Mouse (Mus musculus): Measurements from ENCODE around the gene Dda1. TPM values are rescaled to one million over a fixed set of nuclear protein-coding genes. Genes with fewer than 3 reads are reported as not detected.

Dda1 gene
- total and polyA plus RNA-seq, 2 experiments from 2014 or later = 66.4 to 73.5 TPM

- no peak for TF ChIP-seq EP300 (IDR thresholded peaks at IDR 0.05; ENCODE audit: low read depth)
- Histone ChIP-seq H3K27me3 (ENCODE audit: control insufficient read depth, insufficient read depth, low read length) (peaks cover 53% of the 10 kb centered on the region), H3K36me3 (replicated peaks; ENCODE audit: control insufficient read depth, insufficient read depth, low read length) (no peaks in the 10 kb centered on the region), H3K4me2 (ENCODE audit: low read depth, low read length) (no peak overlapping the region), H3K27ac (ENCODE audit: low read depth) (no peak overlapping the region), H3K4me3 (ENCODE audit: low read depth, low read length) (no peak overlapping the region), H3K9me3 (replicated peaks; ENCODE audit: control insufficient read depth, low read length) (no peaks in the 10 kb centered on the region), H3K4me1 (ENCODE audit: control insufficient read depth, insufficient read depth) (0 out of 2 replicates have a peak, but pooled peaks cover 3% of the 10 kb centered on the region), H3K9ac (replicated peaks; ENCODE audit: low read depth, low read length) (no peak overlapping the region)
- ATAC-seq (ENCODE audit: insufficient read depth, low read depth) = no peak
- 58% methylated on average over 4 of the region's 4 CpGs for whole genome bisulfite sequencing
- no peak for DNase-seq (ENCODE audit: low spot score)
These were observed 37.0 kb downstream of the Dda1 start for GRCm38 (mm10) chr8:71505979-71506378.

DNA sequence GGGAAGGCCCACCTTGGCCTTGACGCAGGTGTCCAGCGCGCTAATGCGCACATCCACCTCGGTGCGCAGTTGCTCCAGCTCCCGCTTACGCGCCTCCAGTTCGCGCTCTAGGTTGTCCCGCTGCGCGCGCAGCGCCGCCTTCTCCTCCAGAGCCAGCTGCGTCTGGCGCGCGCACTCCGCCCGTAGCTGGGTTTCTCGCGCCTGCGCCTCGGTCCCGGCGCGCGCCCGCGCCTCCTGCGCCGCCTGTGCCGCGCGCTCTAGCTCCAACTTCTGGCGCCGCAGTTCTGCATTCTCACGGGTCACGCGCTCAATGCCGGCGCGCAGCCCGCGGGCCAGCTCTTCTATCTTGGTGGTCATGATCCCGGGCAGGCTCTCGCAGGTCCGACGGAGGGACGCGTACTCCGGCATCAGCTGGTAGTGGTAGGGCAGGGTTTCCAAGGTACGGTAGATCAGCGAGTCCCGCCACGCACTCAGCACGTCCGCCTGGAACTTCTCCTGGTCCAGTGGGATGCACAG lies 38.6 kb downstream of the Dda1 start:
- no peak for TF ChIP-seq EP300 (IDR thresholded peaks at IDR 0.05; ENCODE audit: low read depth)
- no peak for TF ChIP-seq CTCF (IDR thresholded peaks at IDR 0.05; ENCODE audit: low read depth)
- ATAC-seq (ENCODE audit: insufficient read depth, low read depth) (peak; percentile 77), DNase-seq (ENCODE audit: low spot score) (peak; percentile 86)
- Histone ChIP-seq H3K4me2 (ENCODE audit: low read depth, low read length) (peak overlapping the region; percentile 83), H3K9ac (replicated peaks; ENCODE audit: low read depth, low read length) (no peak overlapping the region), H3K4me1 (ENCODE audit: control insufficient read depth, insufficient read depth) (0 out of 2 replicates have a peak, but pooled peaks cover 3% of the 10 kb centered on the region), H3K27me3 (ENCODE audit: control insufficient read depth, insufficient read depth, low read length) (peaks cover 62% of the 10 kb centered on the region), H3K4me3 (ENCODE audit: low read depth, low read length) (peak overlapping the region; percentile 48), H3K27ac (ENCODE audit: low read depth) (no peak overlapping the region), H3K9me3 (replicated peaks; ENCODE audit: control insufficient read depth, low read length) (no peaks in the 10 kb centered on the region), H3K36me3 (replicated peaks; ENCODE audit: control insufficient read depth, insufficient read depth, low read length) (no peaks in the 10 kb centered on the region)
- WGBS = under 1% methylated on average over 58 of the region's 61 CpGs

- H3K27ac ChIP-seq (ENCODE audit: low read depth) = no peak overlapping the region
- 67% methylated on average over 2 of the region's 2 CpGs for WGBS
- H3K27me3 ChIP-seq (ENCODE audit: control insufficient read depth, insufficient read depth, low read length) = peaks cover 62% of the 10 kb centered on the region
- no peaks in the 10 kb centered on the region for H3K9me3 ChIP-seq (replicated peaks; ENCODE audit: control insufficient read depth, low read length)
- H3K4me1 ChIP-seq (ENCODE audit: control insufficient read depth, insufficient read depth) = 0 out of 2 replicates have a peak, but pooled peaks cover 3% of the 10 kb centered on the region
- H3K36me3 ChIP-seq (replicated peaks; ENCODE audit: control insufficient read depth, insufficient read depth, low read length) = no peaks in the 10 kb centered on the region
- no peak overlapping the region for H3K9ac ChIP-seq (replicated peaks; ENCODE audit: low read depth, low read length)
- no peak for ATAC-seq (ENCODE audit: insufficient read depth, low read depth)
- no peak overlapping the region for H3K4me3 ChIP-seq (ENCODE audit: low read depth, low read length)
- H3K4me2 ChIP-seq (ENCODE audit: low read depth, low read length) = no peak overlapping the region; the same call in 1 of the 2 replicates
- no peak for DNase-seq (ENCODE audit: low spot score)
- no peak for TF ChIP-seq EP300 (IDR thresholded peaks at IDR 0.05; ENCODE audit: low read depth)
- TF ChIP-seq CTCF (IDR thresholded peaks at IDR 0.05; ENCODE audit: low read depth) = no peak
These were observed 40.3 kb downstream of the Dda1 start for GRCm38 (mm10) chr8:71509316-71509715.

GRCm38 (mm10) chr8:71511644-71512043 lies 42.6 kb downstream of the Dda1 start, which contains the start of gene Plvap:
Plvap (minus strand) TSS chr8:71511752.
- H3K4me2 ChIP-seq (ENCODE audit: low read depth, low read length) = peak within 1 kb of the TSS; percentile 23
- 27% methylated on average over 12 of the region's 14 CpGs for WGBS
- ATAC-seq (ENCODE audit: insufficient read depth, low read depth) (peak; percentile 13; the same call in 1 of the 2 replicates), DNase-seq (ENCODE audit: low spot score) (no peak)
- no peak within 1 kb of the TSS for H3K9ac ChIP-seq (replicated peaks; ENCODE audit: low read depth, low read length)
- H3K4me1 ChIP-seq (ENCODE audit: control insufficient read depth, insufficient read depth) = 0 out of 2 replicates have a peak, but pooled peaks cover 3% of the 10 kb centered on the region
- no peaks in the 10 kb centered on the region for H3K9me3 ChIP-seq (replicated peaks; ENCODE audit: control insufficient read depth, low read length)
- H3K36me3 ChIP-seq (replicated peaks; ENCODE audit: control insufficient read depth, insufficient read depth, low read length) = no peaks in the 10 kb centered on the region
- TF ChIP-seq CTCF (IDR thresholded peaks at IDR 0.05; ENCODE audit: low read depth) (no peak), EP300 (IDR thresholded peaks at IDR 0.05; ENCODE audit: low read depth) (no peak)
- peaks cover 46% of the 10 kb centered on the region for H3K27me3 ChIP-seq (ENCODE audit: control insufficient read depth, insufficient read depth, low read length)
- H3K4me3 ChIP-seq (ENCODE audit: low read depth, low read length) = peak within 1 kb of the TSS; percentile 15
- no peak within 1 kb of the TSS for H3K27ac ChIP-seq (ENCODE audit: low read depth)

GRCm38 (mm10) chr8:71513018-71513754 lies 44.2 kb downstream of the Dda1 start:
- Histone ChIP-seq H3K9ac (replicated peaks; ENCODE audit: low read depth, low read length) (no peak overlapping the region), H3K4me1 (ENCODE audit: control insufficient read depth, insufficient read depth) (no peaks in the 10 kb centered on the region), H3K27ac (ENCODE audit: low read depth) (no peak overlapping the region), H3K4me3 (ENCODE audit: low read depth, low read length) (no peak overlapping the region), H3K27me3 (ENCODE audit: control insufficient read depth, insufficient read depth, low read length) (peaks cover 31% of the 10 kb centered on the region), H3K4me2 (ENCODE audit: low read depth, low read length) (no peak overlapping the region), H3K36me3 (replicated peaks; ENCODE audit: control insufficient read depth, insufficient read depth, low read length) (no peaks in the 10 kb centered on the region), H3K9me3 (replicated peaks; ENCODE audit: control insufficient read depth, low read length) (no peaks in the 10 kb centered on the region)
- TF ChIP-seq CTCF (IDR thresholded peaks at IDR 0.05; ENCODE audit: low read depth) (no peak), EP300 (IDR thresholded peaks at IDR 0.05; ENCODE audit: low read depth) (no peak)
- ATAC-seq (ENCODE audit: insufficient read depth, low read depth) (no peak), DNase-seq (ENCODE audit: low spot score) (no peak)
- WGBS = 64% methylated on average over 15 of the region's 15 CpGs

Measured in heart, postnatal 0 days (tissue).